Mouse (Mus musculus) retina, adult 2 months (tissue): ENCODE results near the gene Cyren.

Source experiments
- DNase-seq: peaks from one replicate; pipeline ENCODE4 v3.0.0-alpha.2; 2012; ENCODE audit warnings: low read depth, low spot score

Gene Cyren

GRCm38 (mm10) chr6:34867301-34867994 is 10.4 kb downstream of the Cyren start:
- no peak for DNase-seq

GRCm38 (mm10) chr6:34866786-34867185 is 11.1 kb downstream of the Cyren start:
- DNase-seq: no peak

DNA sequence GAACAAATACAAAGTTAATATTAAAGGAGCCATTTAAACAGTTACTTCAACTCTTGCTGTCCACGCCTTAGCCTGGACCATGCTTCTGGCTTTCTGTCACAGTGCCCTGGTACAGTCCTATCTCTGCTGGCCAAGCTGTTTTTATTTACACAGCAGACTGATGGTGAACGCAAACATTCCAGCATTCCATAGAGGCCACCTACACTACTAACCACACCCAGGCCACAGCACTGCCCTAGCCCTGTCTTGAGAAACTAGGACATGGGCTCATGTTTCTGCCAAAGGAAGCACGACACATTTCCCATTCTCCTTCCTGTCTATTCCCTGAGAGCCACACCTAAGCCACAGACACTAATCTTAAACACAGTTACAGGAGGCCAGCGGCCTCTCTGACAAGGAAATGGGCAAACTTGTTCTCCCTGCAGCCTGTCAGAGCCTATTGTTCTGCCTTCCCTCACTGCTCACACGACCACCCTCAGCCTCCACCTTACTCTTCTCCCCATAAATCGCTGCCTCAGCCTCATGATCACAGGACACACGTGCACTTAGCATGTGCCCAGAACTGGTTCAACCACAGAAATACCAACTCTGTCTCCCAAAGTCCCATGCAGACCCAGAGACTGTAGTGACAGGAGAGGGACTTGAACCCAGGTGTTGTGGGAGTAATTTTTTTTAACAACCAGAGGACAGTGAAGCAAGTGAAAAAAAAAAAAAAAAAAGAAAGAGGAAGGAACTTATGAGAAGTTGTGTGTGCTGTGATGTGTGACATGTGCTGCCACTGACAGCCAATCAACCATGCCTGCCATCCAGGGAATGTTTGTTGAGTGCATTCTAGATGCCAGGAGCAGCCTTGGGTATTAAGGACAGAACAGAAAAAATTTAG is 11.9 kb downstream of the Cyren start:
- no peak for DNase-seq

- DNase-seq: no peak
These were observed 12.6 kb downstream of the Cyren start for GRCm38 (mm10) chr6:34865213-34865612.

DNA sequence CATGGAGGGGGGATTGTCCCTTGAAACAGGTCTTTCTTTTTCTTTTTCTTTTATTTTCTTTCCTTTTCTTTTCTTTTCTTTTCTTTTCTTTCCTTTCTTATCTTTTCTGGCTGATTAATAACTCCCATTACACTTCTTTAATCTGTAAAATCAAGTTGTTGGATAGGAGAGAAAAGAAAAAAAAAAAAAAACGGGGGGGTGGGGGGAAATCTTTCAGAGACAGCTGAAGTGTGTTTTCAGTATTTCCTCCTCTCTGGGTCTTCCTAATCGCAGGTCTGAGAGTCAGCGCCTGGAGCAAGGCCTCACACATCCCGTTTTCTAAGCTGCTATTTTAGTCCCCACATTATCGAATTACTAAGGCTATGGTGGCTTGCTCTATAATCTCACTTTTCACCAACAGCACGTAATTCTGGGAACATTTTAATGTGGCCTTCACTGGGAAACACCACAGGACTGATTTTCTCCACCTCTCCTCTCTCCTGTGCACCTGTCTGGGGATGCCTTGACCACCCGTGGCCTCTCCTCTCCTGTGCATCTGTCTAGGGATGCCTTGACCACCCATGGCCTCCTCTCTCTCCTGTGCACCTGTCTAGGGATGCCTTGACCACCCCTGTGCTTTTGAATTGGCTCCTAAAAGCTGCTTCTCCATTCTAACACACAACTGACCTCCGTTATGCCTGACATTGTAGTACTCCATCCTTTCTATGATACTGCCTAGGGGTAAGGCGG is 13.9 kb downstream of the Cyren start:
- no peak for DNase-seq

DNA sequence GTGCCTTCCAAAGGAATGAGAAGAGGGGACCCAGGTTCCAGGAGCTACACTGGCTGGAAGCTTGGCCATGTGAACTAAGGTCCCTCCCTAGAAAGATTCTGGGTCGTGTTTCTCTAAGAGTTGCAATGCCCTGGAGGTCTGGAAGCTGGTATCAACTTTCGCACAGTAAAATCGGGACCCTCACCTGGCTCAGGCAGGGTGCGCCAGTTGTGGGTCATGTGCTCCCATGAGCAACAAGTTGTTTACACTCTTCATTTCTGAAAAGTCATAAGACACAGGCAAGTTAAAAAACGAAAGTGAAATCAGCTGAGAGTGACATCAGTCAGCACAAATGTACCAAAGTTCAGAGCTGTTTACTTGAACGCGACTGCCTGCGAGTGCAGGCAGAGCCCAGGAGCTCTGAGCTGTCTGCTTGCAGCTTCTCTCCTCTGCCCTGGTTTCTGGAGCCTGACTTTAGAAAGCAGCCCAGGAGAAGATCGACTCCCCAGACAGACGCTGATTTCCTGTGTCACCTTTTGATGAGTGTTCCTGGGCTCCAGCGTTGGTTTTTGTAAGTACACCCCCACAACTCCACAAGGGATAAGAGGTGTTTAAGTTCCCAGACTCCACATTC is 15.0 kb downstream of the Cyren start, which contains the start of gene Tmem140:
TSS of gene Tmem140 (plus strand) at position 356 of the 613 bp plus-strand sequence.
- no peak for DNase-seq

DNA sequence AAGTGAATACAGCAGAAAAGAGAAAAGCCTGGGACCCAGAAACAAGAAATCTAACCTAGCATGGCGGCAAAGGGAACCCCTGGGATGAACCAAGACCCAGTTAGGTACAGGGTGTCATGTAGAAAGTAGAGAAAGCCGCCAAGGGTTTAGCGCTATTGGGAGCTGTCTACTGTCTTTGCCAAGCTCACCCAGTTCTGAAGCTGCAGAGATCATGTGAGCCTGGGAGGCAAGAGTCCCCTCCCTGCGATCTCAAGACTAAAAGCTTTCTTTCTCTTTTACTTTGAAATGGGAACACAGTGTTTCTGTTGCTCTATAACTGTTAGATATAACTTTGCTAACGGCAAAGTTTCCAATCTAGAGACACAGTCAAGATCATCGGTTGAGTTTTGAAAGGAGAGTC is 15.5 kb downstream of the Cyren start:
- no peak for DNase-seq

DNA sequence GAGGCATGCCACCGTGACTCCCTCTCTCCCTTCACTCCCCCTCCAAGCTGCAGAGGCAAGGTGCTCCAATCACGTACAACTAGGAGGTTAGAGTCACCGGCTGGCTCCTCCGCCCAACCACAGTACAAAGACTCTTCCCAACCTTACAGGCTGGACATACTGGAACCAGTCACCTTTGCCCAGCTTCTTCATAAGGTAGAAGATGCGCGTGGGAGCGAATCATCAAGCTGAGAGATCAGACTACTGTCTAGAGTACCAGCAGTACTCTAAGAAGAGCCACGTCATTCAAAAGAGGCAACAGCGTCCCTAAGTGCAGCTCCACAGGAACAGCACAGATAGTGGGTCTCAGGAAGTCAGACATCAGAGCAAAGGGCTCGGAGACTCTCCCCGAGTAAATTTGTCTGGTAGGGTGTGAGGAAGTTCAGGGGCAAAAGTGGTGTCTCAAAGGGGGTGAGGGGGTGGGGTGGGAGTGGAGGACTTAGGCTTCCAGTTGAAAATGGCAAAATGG is 16.3 kb downstream of the Cyren start:
- DNase-seq: no peak

DNA sequence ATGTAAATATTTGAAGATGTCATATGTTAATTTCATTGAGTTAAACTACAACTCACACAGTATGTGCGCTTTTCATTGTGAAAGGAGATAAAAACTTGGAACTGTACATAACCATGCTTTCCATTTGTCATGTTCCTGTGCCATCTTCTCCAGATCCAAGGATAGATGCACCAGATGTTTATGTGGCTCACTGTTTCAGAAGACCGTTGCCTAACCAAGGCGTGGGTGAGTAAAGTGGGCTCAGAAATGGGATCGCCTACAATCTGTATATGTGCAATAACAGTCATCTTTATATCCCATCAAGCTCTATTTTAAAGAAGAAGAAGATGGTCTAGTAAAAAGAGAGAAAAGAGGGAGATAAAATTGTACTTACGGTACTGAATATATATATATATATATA is 45.5 kb downstream of the Cyren start:
- DNase-seq: no peak

DNA sequence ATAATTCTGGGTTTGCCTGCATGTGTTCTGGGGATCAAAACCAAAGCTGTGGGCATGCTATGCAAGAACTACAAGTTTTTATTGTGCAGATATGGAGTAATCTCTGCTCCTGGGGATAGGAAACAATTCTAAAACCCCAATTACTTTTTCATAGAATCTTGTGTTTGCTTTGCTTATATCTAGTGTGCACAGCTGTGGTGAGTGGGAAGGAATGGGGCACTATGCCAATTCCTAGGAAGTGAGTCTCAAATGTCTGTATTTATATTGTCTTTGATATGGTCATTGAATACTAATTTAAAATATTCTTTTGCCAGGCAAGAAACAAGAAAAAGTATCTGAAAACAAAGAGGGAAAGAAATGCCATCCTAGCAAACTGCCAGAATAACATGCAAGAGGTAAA is 53.5 kb downstream of the Cyren start:
- no peak for DNase-seq
